Mouse (Mus musculus): ENCODE measurements around the gene Grik5.

GRCm38 (mm10) chr7:25041921-25042320 is 30.2 kb downstream of the Grik5 start:
- TF ChIP-seq CTCF (IDR thresholded peaks at IDR 0.05) (no peak), EP300 (IDR thresholded peaks at IDR 0.05) (no peak)
